Mouse (Mus musculus): Measurements from ENCODE around the gene Pik3ca.

Gene Pik3ca

DNA sequence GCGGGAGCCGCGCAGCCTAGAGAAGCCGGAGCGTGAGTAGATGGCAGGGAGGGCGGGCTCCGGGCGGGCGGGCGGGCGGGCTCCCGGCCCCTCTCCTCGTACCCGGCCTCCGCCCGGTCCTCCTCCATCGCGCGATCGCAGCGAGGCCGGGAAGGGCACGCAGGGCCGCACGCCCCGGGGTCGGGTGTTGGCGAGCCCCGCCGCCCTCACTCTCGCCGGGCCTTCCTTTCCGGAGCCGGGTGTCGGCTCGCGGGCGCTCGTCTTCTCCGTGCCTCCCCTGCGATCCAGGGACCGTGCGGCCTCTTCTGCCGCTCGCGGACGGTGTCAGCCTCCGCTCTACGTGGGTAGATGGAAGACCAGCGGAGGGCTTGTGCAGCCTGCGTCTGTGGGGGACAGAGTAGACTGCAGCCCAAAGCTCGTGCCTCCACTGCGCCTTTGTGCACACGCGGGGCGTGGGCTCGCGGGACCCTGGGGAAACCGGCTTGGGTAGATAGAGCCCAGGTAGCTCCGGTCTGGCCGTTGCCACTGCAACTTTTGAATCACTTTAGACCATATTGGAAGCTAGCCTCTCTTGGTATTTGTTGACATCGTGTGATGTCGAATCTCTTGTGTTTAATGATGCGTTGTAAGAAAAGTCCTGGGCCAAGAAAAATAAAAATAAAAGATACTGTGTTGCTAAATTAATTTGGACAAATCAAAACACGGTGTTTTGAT is at the start of gene Pik3ca:
Gene Pik3ca, plus strand, starts transcription at position 211 of the 714 bp plus-strand sequence.
- peak; percentile 68 to 74 for DNase-seq

GRCm38 (mm10) chr3:32347881-32348280 is 49.6 kb upstream of the Pik3ca start:
- DNase-seq: no peak

- no peak for DNase-seq
These were observed 36.2 kb upstream of the Pik3ca start for GRCm38 (mm10) chr3:32361221-32361620.

- DNase-seq: no peak
These were observed 33.3 kb upstream of the Pik3ca start for GRCm38 (mm10) chr3:32364195-32364594.

DNA sequence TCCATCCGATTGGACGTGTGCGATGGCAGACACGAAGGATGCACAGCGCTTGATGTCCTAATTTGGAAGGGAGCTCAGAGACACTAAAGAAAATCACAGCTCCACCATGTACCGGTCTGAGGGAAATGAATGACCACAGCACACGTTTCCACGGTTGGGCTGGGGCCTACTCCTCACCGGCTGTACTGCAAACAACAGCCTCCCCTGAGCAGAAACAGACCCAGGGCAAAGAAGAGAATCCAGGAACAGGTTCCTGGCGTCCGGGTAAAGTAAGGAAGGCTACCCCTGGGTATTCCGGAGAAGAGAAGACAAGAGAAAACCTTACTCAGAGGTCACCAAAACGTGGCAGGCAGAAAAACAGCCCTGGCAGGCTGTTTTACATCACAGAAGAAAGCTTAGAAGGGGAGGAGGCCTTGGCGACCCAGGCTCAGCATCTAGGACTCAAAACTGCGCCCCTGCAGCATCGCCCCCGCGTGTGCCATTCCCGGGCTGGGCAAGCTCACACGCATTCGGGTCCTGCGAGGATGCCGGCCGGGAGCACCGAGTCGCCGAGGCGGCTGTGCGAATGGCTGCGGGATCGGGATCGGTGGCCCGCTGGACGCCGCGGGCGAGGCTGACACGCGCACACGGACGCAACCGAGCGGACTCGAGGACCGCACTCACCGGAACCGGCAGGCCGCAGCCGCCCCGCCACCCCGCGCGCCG is 32.5 kb upstream of the Pik3ca start:
- DNase-seq: peak in 1 of 2 experiments; percentile 37

GRCm38 (mm10) chr3:32365546-32366245 is 31.8 kb upstream of the Pik3ca start, which contains the start of gene Zmat3:
Gene Zmat3, minus strand, starts transcription at chr3:32366014.
- DNase-seq: peak; percentile 68 to 70

DNA sequence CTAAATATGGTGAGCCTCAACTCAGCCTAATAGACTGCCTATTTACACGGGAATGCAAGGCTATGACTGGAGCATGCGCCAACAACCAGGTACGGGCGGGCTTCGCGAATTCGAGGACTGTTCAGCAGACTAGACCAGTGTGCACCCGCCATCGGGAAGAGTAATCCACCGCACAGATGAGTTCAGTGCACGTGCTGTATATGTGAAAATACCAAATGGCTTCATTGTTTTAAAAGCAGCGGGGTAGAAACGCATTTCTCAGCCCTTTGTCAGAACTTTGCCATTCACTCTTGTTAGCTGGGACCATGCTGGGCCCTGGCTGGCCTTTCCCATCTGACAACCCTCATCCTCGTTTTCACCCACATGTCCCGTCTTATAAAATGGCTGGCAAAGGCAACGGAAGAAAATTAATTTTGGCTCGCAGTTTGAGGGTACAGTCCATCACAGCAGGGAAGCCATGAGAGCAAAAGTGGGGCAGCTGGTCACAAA is 31.2 kb upstream of the Pik3ca start:
- no peak for DNase-seq

DNA sequence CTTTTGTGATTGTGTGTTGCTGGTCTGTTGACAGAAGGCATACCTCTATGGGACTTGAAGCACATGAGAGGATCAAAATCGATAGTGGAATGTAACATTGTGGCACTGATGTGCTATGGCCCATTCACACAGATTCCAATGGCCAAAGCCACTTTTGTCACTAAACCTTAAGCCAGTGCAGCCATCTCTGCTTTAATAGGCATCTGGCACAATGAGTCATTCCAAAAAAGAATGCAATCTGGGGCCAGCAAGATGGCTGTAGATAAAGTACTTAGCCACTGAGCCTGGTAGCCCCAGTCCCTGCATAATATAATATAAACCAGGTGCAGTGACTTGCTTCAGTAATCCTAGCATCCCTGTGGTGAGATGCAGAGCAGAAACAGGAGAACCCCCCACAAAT is 30.0 kb upstream of the Pik3ca start:
- no peak for DNase-seq

DNA sequence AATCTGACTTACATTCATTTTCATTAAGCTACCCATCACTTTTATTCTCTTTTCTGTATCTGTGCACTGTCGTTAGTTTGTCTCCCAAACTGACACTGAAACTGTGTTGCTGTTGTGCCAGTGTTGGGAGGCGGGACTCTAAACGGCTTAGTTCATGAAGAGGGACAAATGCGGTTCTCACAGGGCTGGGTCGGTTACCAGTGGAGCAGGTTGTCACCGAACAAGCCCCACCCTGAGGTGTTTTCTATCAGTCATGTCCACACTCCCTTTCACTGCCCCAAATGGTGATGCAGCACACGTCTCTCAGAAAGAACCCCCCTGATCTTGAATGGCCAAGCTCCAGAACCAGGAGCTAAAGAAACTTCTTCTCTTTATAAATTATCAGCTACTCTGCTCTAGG is 25.5 kb upstream of the Pik3ca start:
- DNase-seq: no peak

- DNase-seq: no peak
These were observed 25.0 kb upstream of the Pik3ca start for GRCm38 (mm10) chr3:32372470-32372869.

DNA sequence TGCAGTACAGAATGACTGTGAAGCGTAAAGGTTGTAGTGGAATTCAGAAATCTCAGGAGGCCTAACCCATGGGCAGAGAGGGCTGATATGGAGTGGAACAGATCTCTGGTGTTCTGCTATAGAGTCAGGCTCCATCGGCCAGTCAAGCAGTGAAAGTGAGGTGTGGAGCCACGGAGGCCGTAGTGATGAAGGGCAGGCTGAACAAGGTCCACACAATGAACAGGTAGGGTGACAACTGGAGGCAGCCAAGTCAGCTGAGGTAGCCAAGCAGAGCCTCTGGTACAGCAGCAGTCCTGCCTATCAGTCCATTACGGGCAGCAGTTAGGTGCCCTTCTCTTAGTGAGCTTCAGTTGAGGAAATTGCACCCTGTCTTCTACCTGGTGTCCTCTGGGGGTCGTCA is 24.2 kb upstream of the Pik3ca start:
- no peak for DNase-seq

DNA sequence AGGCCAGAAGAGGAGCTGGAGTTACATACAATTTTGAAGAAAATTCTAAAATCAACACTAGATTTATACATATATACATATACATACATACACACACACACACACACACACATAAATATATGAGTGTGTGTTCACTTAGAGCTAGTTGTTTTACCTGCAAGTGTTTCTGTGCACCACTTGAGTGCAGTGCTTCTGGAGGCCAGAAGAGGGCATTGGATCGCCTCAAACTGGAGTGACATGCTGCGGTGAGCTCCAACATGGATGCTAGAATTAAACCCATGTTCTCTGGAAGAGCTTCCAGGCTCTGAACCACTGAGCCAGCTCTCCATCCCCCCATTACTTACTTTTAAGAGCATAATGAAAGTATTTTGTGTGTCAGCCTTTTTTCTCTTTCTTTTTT is 17.6 kb upstream of the Pik3ca start:
- peak; percentile 21 to 24 for DNase-seq

DNA sequence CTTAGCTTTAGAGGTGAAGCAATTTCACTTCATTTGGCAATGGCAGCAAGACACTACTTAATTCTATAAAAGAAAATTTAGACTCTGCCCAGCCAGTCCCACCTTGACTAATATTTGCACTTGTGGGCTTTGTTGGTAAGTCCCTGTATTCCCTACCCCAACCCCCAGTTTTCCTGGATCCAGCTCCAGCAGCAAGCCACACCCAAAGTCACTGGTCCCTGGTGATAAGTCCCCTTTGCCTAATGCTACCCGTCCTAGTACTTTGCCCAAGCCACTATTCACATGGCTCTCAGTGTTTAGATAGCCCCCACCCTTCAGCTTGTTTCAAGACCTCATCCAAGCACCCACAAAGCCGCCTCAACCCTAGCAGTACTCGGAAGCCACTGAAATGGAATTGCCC is 15.9 kb upstream of the Pik3ca start:
- no peak for DNase-seq

DNA sequence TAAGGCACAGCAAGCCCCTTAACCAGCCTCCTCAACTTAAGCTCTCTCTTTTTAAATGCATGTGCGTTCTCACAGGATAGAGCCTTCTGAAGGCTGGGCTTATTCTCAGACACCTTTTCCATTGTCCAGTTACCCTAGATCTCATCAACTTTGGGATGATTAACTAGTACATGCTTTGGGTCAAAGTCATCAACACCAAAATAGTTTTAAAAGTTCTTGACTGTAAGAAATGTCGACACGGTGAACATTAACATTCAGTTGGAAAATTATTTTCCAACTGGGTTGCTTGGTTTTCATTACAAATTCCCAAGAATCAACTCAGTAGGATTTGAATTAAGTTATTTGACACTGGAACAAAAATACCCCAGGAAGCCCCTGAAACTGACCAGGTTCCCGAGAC is 4.6 kb upstream of the Pik3ca start:
- DNase-seq: no peak

DNA sequence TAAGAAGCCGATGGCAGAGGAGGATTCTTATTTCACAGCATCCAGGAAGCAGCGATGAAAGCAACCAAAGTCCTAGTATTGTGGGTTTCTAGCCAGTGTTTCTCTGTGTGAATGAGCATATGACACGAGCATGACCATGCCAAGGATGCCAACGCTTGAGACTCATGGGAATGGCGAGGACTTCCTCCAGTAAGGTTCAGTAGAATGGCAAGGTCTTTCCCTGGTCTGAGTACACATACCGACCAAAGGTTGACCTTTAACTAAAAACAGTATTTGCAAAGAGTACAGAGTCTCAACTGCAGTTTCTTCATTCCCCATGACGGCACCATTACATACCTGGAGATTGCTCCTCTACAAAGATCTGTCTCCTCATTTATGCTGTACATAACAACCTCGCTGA is 3.5 kb upstream of the Pik3ca start:
- DNase-seq: no peak

DNA sequence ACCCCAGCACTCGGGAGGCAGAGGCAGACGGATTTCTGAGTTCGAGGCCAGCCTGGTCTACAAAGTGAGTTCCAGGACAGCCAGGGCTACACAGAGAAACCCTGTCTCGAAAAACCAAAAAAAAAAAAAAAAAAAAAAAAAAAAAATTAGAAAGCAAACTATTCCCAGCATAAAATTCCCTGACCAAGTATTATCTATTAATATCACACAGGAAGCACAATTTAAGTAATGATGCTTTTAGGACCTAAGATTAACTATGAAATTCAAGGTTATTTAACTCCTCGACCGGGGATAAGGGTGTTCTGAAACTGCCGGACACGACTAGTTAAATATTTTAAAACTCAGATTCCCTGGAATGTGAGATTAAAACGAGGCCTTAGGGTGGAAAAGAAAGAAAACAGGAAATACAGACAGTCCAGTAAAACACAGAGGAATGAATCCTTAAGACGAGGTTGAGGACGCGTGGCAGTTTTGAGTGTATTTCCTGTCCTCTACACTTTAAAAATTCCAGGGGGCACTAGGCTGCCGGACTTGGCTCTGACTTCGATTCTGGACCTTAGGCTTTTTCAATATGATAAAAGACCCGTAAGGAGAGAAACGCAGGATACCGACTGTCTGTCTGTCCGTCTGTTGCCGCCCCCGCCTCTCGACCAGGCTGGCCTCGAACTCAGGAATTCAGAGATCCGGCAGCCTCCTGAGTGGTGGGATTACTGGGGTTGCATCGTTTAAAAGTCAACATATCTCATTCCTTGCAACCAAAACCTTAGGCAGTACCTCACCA is 1.5 kb upstream of the Pik3ca start:
- peak; percentile 60 to 61 for DNase-seq

GRCm38 (mm10) chr3:32396794-32397460 is 544 bp upstream of the Pik3ca start:
- DNase-seq: peak; percentile 96 to 97

- no peak for DNase-seq
These were observed 686 bp downstream of the Pik3ca start for GRCm38 (mm10) chr3:32398175-32398538.

GRCm38 (mm10) chr3:32398623-32399022 is 1.2 kb downstream of the Pik3ca start:
- no peak for DNase-seq

DNA sequence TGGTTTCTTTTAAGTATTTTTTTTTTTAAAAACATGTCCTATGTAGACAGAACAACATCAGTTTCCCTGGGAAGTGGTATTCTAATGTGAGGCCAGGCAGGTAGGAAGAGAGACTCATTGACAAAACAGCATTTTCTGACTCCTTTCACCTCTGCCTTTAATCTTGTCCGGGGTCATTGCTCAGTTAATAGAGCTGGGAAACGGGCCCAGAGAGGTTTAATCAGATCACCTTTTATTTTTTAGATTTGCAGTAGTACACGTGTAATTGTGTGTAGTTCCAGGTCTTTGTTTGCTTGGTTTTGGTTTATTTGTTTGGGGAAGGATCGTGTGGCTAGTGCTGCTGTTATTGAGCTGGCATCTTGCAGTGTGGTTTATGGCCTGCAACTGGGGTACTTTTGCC is 1.9 kb downstream of the Pik3ca start:
- DNase-seq: no peak

- peak in 1 of 2 experiments; percentile 19 for DNase-seq
These were observed 2.5 kb downstream of the Pik3ca start for GRCm38 (mm10) chr3:32399931-32400330.

- no peak for DNase-seq
These were observed 4.1 kb downstream of the Pik3ca start for GRCm38 (mm10) chr3:32401591-32401990.
